ENCODE assay signal across 29 mouse cellular contexts in genomic region chr1:179433355-179433754, GRCm38 (mm10).
A peak's percentile ranks its signal among the peaks of the same experiment; 100 is the strongest.
DNase-seq lines count a peak whose midpoint lies in the region; ATAC-seq lines count a peak whose summit lies in the region.
"Had no signal": no experiment of that assay in that cellular context is flagged by ENCODE, and none has a peak within 500 bp of the region (broad histone marks: within the 10 kb centered on the region; RNA-seq: fewer than 3 reads in every experiment).

No protein-coding gene starts in this region.

- H3K27ac ChIP-seq in forebrain, embryonic 15.5 days (replicated peaks) = peak overlapping the region; percentile 46; the same call in 1 of the 2 replicates
- H3K27ac ChIP-seq in forebrain, embryonic 10.5 days = no peak overlapping the region
- H3K27ac ChIP-seq: gastrocnemius, adult 2 months; hindbrain, embryonic 15.5 days; limb, embryonic 12.5 days; stomach, postnatal 0 days had no signal

- H3K4me1 ChIP-seq in forebrain, embryonic 15.5 days = no peaks in the 10 kb centered on the region; the same call in 1 of the 2 replicates
- H3K4me1 ChIP-seq in forebrain, embryonic 10.5 days = no peaks in the 10 kb centered on the region
- H3K4me1 ChIP-seq: hindbrain, embryonic 15.5 days had no signal

- no peak overlapping the region for H3K4me2 ChIP-seq in forebrain, embryonic 15.5 days (replicated peaks)
- H3K4me2 ChIP-seq: heart, embryonic 11.5 days; hindbrain, embryonic 15.5 days; limb, embryonic 12.5 days; midbrain, embryonic 11.5 days had no signal

- DNase-seq in forebrain, embryonic 10.5 days (ENCODE audit: extremely low spot score, low spot score) = no peak
- DNase-seq in layer of hippocampus, adult 11-12 months (ENCODE audit: low spot score) = peak; percentile 54
- DNase-seq in layer of hippocampus, postnatal 10 days (ENCODE audit: low spot score in 2 of 2) = no peak
- DNase-seq in layer of hippocampus, adult 18-20 months (ENCODE audit: low spot score in 2 of 2) = peak; percentile 46 to 81
- peak; percentile 25 to 48 for DNase-seq in layer of hippocampus, postnatal 36 days
- DNase-seq in ovary, adult 18-20 months (ENCODE audit: low spot score) = no peak
- DNase-seq: adrenal gland, postnatal 25 days; cerebellum, adult 11 months; cerebellum, adult 9-10 months; embryo, embryonic 11 days; gastrocnemius, adult 2 months; gastrocnemius, postnatal 36 days; heart, adult 18-20 months; kidney, adult 2 months; kidney, postnatal 36 days; lung, postnatal 36 days; right cerebral cortex, postnatal 4 days; thymus, adult 2 months; thymus, postnatal 36 days had no signal

- 81% methylated on average over 8 of the region's 8 CpGs for WGBS in forebrain, embryonic 15.5 days
- WGBS in forebrain, embryonic 10.5 days = 93% methylated on average over 8 of the region's 8 CpGs

- H3K9me3 ChIP-seq in forebrain, embryonic 15.5 days = no peaks in the 10 kb centered on the region
- no peaks in the 10 kb centered on the region for H3K9me3 ChIP-seq in forebrain, embryonic 10.5 days
- H3K9me3 ChIP-seq: hindbrain, embryonic 15.5 days; limb, embryonic 12.5 days had no signal

- H3K27me3 ChIP-seq in forebrain, embryonic 15.5 days = no peaks in the 10 kb centered on the region
- no peaks in the 10 kb centered on the region for H3K27me3 ChIP-seq in forebrain, embryonic 10.5 days (ENCODE audit: poor library complexity, severe bottlenecking)
- H3K27me3 ChIP-seq: hindbrain, embryonic 15.5 days had no signal

- H3K4me3 ChIP-seq in forebrain, embryonic 15.5 days = no peak overlapping the region
- no peak overlapping the region for H3K4me3 ChIP-seq in forebrain, embryonic 10.5 days
- H3K4me3 ChIP-seq: erythroblast, embryonic 14.5 days; gastrocnemius, adult 2 months; hindbrain, embryonic 15.5 days; limb, embryonic 12.5 days had no signal

- no peak for ATAC-seq in forebrain, embryonic 15.5 days (replicated peaks)
- ATAC-seq: CD4-positive, CD25-positive, alpha-beta regulatory T cell, adult 4 months; inflammation-experienced regulatory T-cells, adult 6 months; midbrain, embryonic 16.5 days had no signal

- no peak overlapping the region for H3K9ac ChIP-seq in forebrain, embryonic 15.5 days (replicated peaks)
- H3K9ac ChIP-seq: hindbrain, embryonic 15.5 days; limb, embryonic 12.5 days had no signal

- H3K36me3 ChIP-seq in forebrain, embryonic 15.5 days = no peaks in the 10 kb centered on the region
- no peaks in the 10 kb centered on the region for H3K36me3 ChIP-seq in forebrain, embryonic 10.5 days (replicated peaks)
- H3K36me3 ChIP-seq: hindbrain, embryonic 15.5 days; limb, embryonic 12.5 days had no signal

Comparison
In these comparisons a context has a peak if more than half of its experiments do, and no peak if none do; other contexts are left out.
1. DNase-seq: peak in layer of hippocampus, adult 11-12 months (single experiment), layer of hippocampus, adult 18-20 months (2 of 2) and layer of hippocampus, postnatal 36 days (2 of 2); none in forebrain, embryonic 10.5 days (single experiment), layer of hippocampus, postnatal 10 days (0 of 2) and ovary, adult 18-20 months (single experiment).